Mouse (Mus musculus) layer of hippocampus, adult 9-10 months (tissue): ENCODE measurements around the gene Med16.
"Not testable (repeated sequence)": the region's sequence is repeated elsewhere in the genome, so short reads cannot be mapped to it uniquely, and the experiment has no call there.

Experiments used
- DNase-seq: peaks from one replicate; pipeline ENCODE4 v3.0.0; 2022; ENCODE audit warnings: low spot score

The Med16 gene

DNA sequence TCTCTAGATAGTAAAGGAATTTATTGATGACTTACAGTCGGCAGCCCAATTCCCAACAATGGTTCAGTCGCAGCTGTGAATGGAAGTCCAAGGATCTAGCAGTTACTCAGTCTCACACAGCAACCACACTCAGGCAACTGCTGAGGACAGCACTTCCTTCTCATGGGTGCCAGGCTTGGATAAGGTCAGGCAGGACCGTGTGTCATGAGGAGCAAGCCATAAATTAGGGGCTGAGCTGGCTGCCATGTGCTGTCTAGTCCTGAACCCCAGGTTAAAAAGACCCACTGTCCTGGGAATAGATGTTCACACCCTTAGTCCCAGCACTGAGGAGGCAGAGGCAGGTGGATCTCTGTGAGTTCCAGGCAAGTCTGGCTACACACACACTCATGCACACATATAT lies 23.8 kb downstream of the Med16 start:
- DNase-seq: not testable (repeated sequence)

DNA sequence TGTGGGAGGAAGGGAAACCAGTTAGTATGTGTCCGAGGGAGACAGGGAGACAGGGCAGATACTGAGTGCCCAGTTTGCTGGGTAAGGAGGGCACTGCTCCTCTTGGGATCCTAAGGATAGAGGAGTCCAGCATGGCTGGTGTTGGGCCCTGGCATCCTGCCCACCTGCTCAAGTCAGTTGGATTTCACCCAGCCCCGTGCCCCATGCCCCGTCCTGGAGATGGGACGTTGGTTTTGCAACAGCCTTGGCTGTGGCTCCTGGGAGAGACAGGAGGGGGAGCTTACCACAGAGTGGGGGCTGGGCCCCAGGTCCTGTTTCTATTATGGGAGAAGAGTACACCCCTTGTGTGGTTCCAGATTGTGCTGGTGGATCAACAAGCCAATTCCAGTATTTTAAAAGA lies 24.3 kb downstream of the Med16 start:
- DNase-seq: no peak

DNA sequence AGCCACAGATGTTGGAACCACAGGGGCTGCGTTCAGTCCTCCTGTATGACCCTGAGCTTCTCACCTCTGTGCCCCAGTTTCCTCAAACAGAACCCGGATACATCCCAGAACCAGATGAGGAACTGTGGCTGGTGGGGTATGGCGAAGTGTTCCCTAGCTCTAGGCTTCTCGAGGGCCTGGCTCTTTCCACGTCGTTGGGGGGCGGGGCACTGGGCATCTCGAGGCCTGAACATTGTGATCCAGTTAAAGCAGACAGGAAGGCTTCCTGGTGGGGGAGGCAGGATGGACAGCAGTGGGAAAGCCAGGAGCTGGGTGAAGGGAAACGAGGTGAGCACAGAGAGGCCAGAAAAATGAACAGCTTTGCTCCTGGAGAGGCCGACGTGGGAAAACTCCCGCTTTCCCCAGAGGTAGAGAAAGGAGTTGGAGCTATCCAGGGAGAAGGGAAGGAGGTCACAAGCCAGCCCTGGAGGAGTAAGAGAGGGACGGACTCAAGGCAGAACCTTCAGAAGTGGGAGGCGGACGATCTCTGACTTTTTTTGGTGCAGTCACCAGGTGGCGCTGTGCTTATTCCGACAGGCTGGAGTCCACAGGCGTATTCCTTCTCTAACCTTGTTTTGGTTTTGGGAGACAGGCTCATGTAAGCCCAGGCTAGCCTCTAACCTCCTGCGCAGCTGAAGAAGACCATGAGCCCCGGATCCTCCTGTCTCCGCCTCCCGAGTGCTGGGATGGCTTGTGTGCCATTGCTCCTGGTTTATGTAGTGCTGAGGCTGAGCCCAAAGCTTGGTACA lies 25.2 kb downstream of the Med16 start:
- DNase-seq: peak; percentile 59

DNA sequence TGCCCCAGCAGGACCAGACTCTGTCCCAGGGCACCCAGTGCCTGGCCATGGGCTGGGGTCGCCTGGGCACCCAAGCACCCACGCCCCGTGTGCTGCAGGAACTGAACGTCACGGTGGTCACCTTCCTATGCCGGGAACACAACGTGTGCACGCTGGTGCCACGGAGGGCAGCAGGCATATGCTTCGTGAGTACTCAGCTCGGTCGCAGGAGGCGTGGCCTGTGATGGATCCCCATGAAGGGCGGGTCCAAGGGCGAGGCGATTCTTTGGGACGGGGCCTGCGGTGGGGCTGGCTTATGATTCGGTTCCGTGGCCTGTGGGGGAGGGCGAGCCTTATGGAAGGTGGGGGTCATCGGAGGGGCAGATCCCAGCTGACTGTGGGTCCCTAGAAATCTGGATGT lies 26.7 kb downstream of the Med16 start:
- no peak for DNase-seq

DNA sequence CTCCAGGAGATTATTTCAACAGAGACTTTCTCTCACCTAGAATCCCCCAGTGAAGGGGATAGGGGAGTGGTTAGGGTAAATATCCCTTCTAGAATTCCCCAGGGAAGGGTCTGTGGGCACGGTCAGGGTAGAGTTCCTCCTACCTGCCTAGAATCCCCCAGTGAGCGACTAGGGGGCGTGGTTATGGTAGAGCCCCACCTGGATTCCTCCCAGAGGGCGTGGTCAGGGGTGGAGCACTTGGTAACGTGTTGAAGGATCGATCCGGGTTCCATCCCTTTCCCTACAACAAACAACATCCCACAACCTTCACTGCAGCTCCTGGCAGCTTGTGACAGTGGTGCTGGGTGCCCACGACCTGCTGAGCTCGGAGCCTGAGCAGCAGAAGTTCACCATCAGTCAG lies 28.0 kb downstream of the Med16 start:
- DNase-seq: no peak

DNA sequence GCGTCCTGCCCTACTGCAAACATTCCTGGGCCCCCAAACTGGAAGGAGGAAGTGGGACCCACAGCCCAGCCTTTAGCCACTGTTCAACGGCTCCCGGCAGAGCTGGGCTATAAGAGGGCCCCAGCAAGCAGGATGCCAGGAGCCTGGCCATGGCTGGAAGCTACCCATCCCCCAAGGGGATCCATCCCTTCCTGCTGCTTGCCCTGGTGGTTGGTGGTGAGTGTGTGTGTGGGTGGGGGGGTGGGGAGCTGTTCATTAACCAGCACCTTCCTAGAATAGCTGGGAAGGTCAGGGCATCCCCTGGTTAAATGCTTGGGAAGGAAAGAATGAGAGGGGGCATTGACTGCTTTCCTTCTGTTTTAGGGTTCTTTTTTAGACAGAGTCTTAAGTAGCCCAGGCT lies 29.2 kb downstream of the Med16 start:
- DNase-seq: no peak

DNA sequence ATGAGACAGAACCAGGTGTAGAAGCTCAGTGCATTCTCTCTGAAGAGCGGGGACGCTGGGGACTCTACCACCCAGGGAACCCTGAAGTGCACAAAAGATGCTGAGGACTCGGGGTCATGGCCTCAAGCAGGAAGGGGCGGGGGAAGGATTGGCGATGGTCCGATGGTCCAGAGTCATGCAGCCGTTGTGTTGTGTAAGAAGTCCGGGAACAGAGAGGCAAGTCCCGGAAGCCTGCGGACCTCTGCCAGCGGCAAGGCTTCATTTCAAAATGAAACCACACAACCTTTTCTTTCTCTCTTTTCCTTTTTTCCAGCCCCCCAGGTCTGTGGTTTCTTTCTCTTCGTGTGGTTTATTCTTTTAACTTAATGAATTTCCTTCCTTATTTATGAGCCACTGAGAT lies 31.0 kb downstream of the Med16 start:
- no peak for DNase-seq

DNA sequence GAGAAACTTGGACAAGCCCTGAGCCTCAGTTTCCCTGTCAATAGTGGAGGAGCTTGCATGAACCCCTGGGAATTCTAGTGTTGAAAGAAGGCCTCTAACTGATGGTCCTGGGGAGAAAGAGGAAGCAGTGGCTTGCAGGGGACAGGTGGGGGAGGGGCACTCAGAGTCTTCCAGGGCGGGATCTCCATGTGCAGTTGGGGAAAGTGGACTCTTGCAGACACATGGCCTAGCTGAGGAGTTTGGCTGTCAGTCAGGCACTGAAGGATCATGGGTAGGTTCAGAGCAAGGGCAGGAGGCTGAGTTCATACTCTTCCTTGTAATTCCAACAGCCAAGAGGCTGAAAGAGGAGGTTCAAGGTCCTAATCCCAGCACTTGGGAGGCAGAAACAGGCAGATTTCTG lies 31.5 kb downstream of the Med16 start:
- no peak for DNase-seq

DNA sequence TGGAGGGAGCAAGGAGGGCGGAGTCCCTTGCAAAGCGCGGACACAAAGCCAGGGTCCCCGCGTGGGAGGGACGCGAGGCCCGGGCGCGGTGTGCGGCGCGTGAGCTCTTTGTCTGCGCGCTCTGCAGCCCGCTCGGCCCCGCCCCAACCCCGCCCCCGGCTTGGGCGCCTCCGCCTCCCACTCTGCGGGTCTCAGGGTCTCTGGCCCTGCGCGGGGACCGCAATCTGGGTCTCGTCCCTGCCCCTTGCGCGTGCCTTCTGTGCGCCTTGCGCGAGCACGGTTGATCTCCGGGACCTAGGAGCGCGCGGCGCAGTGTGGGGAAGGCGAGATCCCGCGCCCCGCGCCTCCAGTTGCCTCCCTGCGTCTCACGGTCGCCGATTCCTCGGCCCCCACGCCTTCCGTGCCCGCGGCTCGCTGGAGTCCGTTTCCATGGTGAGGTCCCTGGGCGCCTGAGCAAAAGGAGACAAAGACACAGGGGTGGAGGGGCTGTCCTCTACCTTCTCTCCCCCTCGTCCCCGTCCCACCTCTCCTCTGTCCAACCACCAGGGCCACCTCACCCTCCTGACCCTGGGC lies 34.3 kb downstream of the Med16 start, which contains the start of the genes Prtn3 and Plppr3:
Prtn3 (plus strand) TSS at position 187 of the 573 bp plus-strand sequence.
Plppr3 (minus strand) TSS at position 345 of the 573 bp plus-strand sequence.
- no peak for DNase-seq

DNA sequence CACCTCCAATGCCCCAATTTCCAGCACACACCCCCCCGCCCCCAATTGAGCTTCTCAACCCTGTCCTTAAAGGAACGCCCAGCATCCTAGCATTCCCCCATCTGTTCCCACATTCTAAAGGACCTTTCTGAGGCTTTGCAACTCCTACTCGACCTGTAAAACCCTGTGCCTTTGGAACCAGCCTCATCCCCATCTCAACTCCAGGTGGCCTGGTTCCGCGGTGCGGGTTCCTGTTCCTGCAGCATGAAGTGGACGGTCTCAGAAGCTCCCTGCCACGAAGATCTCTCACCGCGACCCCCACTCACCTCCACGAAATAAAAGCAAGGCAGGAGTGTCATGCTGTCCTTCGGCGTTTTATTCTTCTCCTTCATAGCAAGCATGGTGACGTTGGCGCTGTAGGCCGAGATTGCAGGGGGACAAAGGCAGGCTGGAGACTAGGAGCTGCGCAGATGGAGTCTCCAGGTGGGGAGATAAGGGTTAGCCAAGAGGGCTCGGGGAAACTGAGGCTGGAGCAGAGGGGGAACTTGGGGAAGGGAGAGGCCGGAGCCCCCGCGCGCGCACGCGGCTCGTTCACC lies 34.9 kb downstream of the Med16 start:
- DNase-seq: no peak

DNA sequence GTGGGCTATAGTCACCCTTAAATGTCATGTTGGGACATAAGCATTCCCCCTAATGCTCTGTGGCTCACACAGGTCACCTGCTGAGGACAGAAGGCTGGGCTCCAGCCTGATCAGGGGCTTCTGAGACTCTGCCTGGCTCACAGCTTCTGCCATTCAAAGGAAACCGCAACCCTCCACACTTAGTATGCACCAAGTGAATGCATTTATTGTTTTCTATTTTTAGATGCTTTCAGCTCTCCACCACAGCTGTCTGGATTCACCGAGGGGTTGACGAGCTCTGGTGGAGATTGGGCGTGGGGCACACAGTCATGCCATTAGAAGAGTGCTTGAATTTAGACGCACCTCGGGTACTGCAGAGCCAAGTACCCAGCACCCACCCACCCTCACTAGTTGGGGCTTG lies 35.4 kb downstream of the Med16 start:
- DNase-seq: no peak

DNA sequence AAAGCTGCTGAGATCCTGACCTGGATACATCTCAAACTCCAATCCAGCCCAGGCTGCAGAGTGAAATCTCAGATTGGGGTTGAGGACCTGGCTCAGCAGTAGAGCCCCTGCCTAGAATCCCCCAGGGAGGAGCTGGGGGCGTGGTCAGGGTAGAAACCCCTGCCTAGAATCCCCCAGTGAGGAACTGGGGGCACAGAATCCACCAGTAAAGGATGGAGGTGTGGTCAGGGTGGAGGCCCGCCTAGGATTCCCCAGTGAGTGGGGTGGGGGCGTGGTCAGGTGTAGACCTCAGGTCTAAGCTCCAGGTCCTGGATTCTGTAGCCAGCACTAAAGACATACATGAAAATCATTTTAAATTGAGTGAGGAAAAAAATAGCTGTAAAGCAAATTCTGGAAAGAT lies 35.9 kb downstream of the Med16 start:
- no peak for DNase-seq

DNA sequence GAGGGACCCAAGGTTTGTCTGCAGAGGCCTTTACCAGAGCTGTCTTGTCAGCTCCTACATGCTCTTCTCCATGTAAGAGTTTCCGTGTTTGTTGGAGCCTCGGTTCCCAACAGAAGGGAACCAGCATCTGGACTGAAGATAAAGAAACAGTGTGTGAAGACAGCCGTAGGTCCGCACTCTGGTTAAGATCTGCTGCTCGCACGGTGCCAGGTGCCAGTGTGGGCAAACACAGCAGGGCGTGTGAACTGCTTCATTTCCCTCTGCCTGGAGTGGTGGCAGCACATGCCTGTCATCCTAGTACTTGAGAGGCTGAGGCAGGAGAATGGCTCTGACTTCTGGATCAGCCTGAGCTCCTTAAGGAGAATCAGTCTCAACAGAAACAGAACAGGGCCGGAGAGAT lies 36.9 kb downstream of the Med16 start:
- no peak for DNase-seq

DNA sequence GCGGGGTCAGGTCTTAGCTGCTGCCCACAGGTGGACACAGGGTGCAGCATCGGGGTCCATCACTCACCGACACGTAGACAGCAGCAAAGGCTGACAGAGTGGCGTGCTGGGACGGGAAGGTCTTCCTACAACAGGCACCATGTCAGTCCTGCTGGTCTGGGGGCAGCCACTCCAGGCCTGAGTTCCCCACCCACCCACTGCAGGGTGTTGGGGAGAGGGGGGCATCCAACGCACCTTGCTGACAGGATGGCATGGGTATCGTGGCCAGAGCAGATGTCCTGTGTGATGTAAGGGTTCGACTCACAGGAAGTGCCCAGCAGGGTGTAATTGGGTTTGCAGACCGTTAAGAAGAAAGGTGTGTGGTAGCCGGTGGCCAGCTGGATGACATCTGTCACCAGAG lies 42.1 kb downstream of the Med16 start:
- DNase-seq: no peak

DNA sequence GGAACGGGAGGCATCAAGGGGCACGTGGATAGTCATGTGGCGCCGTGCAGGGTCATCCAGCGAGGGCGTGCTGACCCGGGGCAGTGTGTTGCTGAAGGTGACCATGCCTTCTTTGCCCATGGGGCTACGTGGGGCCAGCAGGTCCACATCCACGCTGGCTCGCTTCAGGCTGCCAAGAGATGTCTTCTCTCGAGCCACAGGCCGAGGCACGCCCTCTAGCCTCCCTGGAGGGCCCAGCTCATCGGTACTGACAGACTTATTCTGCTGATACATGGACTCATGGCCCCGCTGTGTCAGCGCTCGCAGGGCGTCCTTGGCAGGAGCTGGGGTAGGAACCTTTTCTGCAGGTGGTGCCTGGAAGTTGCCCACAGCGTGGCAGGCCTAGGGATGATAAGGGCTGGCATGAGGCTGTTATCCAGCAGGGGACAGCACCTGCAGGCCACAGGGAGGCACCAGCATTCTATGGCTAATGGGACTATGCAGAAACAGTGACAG lies 42.9 kb downstream of the Med16 start:
- no peak for DNase-seq

DNA sequence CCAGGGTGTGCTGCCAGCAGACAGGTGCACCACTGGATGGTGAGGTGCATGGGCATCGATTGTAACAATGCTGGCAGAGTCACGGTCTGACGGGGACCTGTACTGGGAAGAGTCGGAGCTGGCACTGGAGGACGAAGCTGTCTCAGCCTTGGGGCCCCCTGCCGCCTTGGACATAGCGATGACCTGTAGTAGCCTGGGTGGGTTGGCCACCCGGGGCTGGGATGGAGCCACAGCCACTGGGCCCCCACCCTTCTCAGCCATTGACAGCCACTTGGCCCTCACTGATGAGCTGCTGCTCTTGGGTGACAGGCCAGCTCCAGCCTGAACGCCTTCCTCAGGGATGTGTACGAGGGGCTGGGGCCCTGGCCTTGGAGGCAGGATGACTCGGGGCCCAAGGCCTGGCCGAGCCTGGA lies 43.5 kb downstream of the Med16 start:
- DNase-seq: no peak

DNA sequence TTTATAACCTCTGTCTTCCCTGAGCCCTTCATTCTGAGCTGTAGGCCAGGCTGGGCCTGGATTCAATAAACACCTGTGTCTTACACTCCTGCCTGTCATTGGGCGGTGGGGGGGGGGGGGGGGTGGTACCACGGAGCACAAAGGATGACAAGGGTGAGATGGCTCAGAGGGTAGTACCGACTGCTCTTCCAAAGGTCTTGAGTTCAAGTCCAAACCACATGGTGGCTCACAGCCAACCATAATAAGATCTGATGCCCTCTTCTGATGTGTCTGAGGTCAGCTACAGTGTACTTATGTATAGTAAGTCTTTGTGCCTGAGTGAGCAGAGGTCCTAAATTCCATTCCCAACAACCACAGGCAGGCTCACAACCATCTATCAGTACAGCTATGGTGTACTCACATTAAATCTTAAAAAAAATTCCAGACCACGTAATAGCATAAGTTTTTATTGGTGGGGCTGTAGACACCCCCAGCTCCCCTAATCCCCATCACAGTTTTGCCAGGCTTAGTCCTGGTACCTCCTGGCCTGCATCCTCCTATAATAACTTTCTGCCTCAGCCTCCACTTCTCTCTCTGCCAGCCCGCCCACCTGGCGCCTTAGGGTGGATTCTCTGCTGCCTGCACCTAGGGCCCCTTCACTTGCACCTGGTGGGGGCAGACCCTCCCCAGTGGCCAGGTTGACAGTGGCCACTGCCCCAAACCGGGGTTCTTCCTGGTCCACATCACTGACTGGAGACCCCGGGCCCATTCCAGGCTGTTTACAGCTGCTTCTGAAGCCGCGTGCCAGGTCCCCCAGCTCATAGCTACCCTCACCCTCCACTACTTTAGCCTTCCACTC lies 44.2 kb downstream of the Med16 start:
- DNase-seq: no peak

DNA sequence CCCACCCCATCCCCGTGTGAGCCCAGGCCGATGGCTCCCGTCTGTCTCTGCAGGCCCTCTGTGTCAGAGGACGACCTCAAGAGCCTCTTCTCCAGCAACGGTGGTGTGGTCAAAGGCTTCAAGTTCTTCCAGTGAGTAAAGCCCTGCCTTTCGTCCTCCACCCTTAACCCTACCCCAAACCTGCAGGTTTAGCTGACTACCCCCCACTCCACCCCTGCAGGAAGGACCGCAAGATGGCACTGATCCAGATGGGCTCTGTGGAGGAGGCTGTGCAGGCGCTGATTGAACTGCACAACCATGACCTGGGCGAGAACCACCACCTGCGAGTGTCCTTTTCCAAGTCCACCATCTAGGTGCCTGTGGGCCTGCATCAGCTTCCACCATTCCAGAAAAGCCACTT lies 45.8 kb downstream of the Med16 start:
- DNase-seq: no peak

DNA sequence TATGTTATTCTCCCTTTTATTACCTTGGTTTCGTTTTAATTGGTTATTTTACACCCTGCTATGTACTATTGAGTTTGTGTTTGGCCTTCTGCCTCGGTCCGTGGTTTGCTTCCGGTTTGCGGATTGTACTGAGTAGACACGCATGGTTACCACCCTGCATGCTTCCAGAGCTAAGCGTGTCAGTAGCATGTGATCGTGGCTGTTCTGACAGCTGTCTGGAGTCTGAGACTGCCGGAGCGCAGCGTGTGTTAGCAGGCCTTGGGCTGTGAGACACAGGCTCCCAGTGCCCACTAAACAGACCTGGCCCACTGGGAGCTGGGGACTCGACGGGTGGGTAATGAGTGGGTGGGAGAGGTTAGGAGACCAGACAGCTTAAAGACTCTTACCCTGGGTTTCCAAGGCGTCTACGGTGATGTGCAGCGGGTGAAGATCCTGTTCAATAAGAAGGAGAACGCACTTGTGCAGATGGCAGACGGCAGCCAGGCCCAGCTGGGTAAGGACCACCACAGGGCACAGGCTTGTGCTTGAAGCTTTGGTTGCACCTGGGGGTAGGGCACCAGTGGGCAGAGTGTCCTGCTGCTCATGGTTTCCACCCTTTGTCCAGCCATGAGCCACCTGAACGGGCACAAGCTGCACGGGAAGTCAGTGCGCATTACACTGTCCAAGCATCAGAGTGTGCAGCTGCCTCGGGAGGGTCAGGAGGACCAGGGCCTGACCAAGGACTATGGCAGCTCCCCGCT lies 46.5 kb downstream of the Med16 start:
- no peak for DNase-seq

DNA sequence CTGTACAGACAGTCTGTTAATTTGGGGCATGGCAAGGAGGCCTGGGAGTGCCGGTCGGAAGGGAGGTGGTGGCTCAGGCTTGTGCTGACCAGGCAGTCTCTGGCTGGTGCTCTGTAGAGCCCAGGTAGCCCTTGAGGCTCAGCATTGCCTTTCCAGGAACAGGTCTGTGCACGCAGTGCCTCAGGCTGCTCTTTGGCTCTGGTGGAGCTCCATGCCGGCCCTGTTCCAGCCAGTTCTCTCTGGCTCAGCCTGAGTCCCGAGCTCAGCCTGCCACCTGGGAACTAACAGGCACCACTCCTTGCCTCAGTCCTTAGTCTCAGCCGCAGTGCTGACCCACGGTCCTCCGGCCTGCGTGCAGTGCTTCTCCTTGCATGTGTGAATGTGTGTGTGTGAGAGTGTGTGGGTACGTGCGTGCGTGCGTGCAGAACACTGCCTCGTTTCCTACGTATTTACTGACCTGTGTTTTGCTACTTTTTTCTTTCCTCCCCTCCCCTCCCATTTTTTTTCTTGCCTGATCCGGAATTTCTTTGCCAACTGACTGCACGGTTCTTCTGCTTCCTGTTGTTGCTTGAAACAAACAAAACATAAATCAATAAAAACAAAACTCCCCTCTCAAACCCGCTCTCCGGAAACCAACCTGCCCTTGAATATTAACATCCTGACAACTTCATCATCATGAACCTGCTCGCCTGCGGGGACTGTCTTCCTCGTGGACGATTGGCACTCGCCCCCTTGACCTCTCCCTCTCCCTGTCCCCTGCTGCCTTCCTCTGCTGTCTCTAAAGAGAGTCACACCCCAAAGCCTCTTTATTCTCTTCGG lies 47.3 kb downstream of the Med16 start:
- DNase-seq: no peak
